Mouse (Mus musculus): ENCODE measurements around the gene Amh.

- TF ChIP-seq POLR2A (IDR thresholded peaks at IDR 0.05; ENCODE audit: low read depth, low read length) (peak; percentile 85), CTCF (conservative IDR thresholded peaks at IDR 0.05; ENCODE audit: insufficient read depth, insufficient read length, low read depth, low read length) (no peak)
Observed at GRCm38 (mm10) chr10:80854913-80855748, 50.1 kb downstream of the Amh start, which contains the start of the genes Lsm7 and Sppl2b.

All from kidney, adult 2 months (tissue).